Mouse (Mus musculus): ENCODE measurements at regions not wholly inside any gene's neighbourhood (a gene's known extent, or its start where the extent isn't known, plus 50 kb on each side); places are given as distances from the start of the nearest gene placed in this dataset.

GRCm38 (mm10) chr14:47991546-47991945, 129.1 kb upstream of the Peli2 start:
- no peak for DNase-seq (ENCODE audit: low spot score in 2 of 2)

DNA sequence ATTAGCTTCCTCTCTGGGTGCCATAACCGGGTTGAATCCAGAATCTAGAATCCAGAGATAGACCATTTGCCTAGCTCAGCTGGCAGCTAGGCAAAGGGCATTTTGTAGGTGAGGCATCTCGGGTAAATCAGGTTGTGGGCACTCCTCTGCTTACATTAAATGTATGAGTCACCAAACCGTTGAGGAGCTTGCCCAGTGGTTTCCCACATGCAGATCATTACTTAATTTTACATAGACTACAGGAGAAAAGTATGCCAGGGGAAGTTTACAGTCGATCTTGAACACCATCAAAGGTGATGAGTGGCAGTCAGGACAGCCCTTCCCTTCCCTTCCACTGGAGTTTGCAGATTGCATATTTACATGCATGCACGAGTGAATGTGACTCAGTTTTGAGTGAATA, 128.5 kb upstream of the Peli2 start:
- no peak for DNase-seq (ENCODE audit: low spot score in 2 of 2)

DNA sequence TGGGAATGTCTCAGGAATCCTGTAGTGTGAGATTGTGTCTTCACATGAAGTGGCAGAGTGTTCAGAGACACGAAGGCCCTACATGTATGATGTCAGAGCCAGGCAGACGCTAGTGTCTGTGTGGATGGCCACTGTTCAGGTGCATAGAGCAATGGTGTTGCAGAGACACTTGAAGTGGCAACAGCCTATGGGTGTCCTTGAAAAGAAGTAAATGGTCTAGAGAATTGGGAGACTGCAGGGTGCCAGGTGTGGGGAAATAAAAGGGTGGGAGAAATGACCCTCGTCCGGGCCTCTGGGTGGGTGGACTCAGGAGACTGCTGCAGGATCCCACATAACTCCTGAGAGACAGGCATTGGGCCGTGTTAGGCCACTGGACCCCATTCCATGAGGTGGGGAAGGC, 127.8 kb upstream of the Peli2 start:
- no peak for DNase-seq (ENCODE audit: low spot score in 2 of 2)

GRCm38 (mm10) chr14:47998936-47999335, 121.7 kb upstream of the Peli2 start:
- DNase-seq (ENCODE audit: low spot score in 2 of 2), result no peak

DNA sequence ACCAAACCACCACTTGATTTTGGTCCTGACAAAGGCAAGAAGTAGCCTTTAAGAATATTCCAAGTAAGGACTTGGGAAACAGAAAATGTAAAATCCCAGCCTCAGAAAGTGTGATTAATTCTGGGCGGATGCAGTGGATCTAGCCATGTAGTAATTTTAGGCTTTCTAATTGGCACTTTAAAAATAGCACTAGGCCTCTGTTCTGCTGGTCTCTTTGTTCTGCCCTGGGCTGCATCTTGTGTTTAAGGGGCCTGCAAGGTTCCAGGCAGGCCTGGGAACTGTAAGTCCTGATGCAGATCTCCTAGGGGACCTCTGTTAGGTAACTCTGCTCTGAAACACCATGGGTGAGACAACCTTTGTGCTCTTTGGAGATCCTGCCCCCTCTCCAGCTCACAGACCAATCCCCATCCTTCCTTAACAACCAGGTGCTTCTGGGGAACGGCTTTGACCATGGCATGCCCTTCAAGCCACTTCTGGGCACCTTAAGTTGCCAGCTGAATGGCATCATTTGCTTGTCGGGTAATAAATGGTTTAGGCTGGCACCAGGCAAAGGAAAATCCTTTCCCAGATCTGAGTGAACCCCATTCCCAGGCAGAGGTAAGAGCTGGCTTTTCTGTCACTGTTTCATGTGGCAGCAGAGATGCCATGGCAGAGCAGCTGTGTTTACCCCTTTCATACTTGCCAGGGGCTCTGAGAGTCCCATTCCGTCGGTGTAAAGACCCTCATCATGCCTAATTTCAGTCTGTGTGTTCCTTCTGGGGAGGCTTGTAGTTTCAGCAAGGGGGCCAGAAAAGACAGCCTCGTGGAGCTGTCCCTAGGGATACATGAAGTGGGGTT, 115.3 kb upstream of the Peli2 start:
- no peak for DNase-seq (ENCODE audit: low spot score in 2 of 2)

- no peak for DNase-seq (ENCODE audit: low spot score in 2 of 2)
These were observed 114.7 kb upstream of the Peli2 start for GRCm38 (mm10) chr14:48005929-48006309.

- no peak for DNase-seq (ENCODE audit: low spot score in 2 of 2)
These were observed 108.0 kb upstream of the Peli2 start for GRCm38 (mm10) chr14:48012361-48013215.

- no peak for DNase-seq (ENCODE audit: low spot score in 2 of 2)
These were observed 107.2 kb upstream of the Peli2 start for GRCm38 (mm10) chr14:48013431-48013830.

GRCm38 (mm10) chr14:48014776-48015175, 105.8 kb upstream of the Peli2 start:
- DNase-seq (ENCODE audit: low spot score in 2 of 2), result no peak

DNA sequence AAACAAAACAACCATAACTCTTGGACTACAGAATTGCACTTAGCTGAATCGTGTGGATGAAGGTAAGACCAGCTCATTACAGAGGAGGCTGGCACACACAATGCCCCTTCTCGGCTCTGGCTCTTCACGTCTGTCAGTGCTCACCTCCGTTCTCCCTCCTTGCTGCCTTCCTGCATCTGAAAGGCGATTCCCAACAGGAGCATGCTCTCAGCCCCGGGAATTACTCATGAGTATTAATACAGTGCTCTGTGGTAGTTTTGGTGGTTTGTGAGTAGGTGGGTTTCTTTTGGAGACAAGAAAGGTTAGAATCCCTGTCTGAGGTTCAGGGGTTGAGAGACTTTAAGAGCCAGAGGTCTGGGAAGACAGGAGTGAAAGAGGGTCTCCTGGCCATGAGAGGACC, 102.7 kb upstream of the Peli2 start:
- DNase-seq (ENCODE audit: low spot score in 2 of 2), result no peak

DNA sequence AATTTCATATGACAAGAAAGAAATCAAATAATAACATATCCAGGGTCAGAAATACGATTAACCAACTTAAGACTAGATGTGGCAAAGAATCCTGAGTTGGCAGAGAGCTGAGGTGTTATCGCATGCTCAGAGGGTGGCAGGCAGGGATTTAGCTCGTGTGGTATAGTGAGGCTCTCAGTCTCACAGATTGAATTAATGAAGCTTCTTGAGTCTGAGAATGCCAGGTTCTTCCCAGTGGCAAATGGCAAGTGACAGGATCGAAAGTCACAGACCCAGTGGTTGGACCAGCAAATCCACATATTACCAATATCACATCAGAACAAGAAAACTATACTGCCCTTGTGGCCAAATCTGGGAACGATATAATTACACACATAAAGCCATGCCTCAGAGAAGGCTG, 101.3 kb upstream of the Peli2 start:
- DNase-seq (ENCODE audit: low spot score in 2 of 2), result no peak

- no peak for DNase-seq (ENCODE audit: low spot score in 2 of 2)
These were observed 98.4 kb upstream of the Peli2 start for GRCm38 (mm10) chr14:48022271-48022670.

GRCm38 (mm10) chr14:48024051-48024693, 96.5 kb upstream of the Peli2 start:
- no peak for DNase-seq (ENCODE audit: low spot score in 2 of 2)

GRCm38 (mm10) chr14:48039286-48039790, 81.3 kb upstream of the Peli2 start:
- DNase-seq (ENCODE audit: low spot score in 2 of 2), result no peak

GRCm38 (mm10) chr14:48046094-48046493, 74.5 kb upstream of the Peli2 start:
- no peak for DNase-seq (ENCODE audit: low spot score in 2 of 2)

DNA sequence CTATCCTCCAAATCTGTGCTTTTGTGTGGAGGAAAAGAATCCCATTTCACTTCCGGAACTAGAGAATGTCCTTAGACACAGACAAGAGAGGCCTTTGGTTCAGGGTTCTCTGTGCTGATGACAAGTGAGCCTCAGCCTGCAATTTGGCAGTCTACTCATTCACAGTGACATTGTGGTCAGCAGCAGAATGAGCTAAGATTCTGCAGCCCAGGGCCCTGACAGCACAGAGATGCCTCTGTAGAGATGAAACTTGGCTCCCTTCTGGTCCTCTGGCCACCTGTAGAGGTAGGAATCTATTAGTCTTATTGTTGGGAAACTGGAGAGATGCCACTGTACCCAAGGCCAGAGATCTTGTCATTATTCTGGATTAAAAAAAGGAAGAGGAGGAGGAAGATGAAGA, 73.8 kb upstream of the Peli2 start:
- DNase-seq (ENCODE audit: low spot score in 2 of 2), result no peak

GRCm38 (mm10) chr14:48049698-48050459, 70.7 kb upstream of the Peli2 start:
- no peak for DNase-seq (ENCODE audit: low spot score in 2 of 2)

DNA sequence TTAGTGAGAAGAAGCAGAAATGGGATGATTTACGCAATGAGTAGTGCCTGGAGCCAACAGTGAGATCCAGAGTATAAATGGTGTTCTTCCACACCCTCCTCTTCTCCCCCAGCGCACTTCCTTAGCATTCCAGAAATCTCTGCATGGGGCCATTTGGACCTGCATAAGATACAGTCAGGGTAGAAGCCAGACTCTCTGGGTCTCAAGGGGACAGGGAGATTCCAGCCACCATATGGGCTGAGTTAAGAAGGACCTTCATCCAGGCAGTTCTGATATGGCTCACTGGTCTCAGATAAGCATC, 70.2 kb upstream of the Peli2 start:
- DNase-seq (ENCODE audit: low spot score in 2 of 2), result no peak

GRCm38 (mm10) chr14:48051971-48052370, 68.7 kb upstream of the Peli2 start:
- no peak for DNase-seq (ENCODE audit: low spot score in 2 of 2)

DNA sequence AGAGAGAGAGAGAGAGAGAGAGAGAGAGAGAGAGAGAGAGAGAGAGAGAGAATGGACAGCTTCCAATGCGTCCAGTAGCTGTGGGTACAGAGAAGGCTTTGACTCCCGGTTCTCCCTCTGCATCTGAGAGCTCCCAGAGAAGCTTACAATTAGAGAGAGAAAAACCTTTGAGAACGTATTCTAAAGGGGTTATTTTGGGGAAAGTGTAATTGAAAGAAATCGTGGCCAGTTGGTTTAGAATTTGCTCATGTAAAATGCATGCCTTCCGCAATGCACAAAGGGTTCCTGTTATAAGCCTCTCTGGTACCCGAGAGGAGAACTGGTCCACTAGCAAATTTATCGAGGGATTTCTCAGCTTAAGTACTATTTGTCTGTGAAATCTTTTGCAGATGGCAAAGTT, 68.2 kb upstream of the Peli2 start:
- DNase-seq (ENCODE audit: low spot score in 2 of 2), result no peak

DNA sequence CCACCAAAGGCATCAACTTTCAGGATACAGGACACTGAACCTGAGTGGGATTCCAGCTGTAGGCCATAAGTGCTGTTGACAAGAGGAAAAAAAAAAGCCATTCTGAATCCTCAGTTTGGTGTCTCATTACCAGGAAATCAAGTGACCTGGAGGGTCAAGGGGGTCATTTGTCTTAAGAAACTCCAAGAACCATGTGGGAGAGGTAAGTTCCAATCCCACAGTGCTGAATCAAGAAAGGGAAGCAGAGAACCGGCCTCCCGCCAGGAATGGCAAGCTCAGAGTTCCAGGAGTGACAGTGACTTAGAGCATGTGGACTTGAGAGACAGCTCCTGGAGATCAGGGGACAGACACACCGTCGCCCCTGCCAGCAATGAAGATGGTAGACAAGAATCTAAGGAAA, 67.5 kb upstream of the Peli2 start:
- DNase-seq (ENCODE audit: low spot score in 2 of 2), result no peak

DNA sequence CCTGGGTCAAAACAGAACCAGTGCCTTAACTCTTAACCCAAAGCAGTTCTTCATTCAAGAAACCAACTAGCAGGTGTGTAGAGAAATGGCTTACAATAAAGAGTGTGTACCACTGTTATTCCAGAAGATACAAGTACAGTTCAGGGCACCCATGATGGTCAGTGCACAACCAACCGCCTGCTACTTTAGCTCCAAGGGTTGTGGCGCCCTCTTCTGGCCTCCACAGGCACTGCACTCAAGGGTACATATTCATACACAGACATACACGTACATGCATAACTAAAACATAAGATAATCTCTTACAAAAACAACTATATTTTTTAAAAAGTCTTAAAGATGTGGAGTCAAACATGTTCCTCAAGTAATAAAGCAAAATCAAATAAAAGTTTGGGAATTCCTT, 65.9 kb upstream of the Peli2 start:
- DNase-seq (ENCODE audit: low spot score in 2 of 2), result no peak
